10 mouse cellular contexts compared by ENCODE assay signal in the genomic region with DNA sequence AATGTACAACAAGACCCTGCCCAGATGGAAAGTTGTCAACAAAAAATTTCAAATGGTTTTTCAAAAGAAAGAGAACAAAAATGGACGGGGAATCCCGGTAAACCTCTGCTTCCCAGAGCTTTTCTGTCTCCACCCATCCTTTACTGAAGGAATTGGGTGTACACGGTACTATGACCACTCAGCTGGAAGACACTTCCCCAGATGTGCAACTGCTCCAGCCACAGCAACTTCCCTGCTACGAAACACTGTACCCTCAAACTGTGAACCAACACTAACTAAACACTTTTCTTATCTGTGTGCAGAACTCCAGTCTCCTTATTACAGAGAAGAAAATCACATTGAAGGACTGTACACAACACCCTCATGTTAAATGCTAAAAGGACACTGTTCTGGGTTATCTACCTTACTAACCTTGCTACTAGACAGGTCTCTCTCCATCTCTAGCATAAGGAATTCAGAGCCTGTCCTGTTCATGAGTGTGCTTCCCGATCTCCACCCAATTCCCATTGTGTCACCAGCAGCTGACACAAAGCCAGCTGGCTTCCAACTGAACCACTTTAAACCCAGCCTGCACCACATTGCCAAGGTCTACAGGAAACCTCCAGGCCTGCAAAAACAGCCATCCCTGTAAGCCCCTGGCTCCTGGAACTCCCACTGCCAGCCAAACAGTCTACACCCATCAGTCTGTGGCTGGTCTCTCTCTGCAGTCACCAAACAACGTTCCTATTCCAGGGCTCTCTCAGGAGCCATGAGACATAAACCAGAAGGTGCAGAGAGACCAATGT. TPM values are rescaled to one million over a fixed set of nuclear protein-coding genes. Genes with fewer than 3 reads are reported as not detected.
DNase-seq lines count a peak whose midpoint lies in the region; ATAC-seq and TF ChIP-seq lines count a peak whose summit lies in the region.
"Had no signal": no experiment of that assay in that cellular context is flagged by ENCODE, and none has a peak within 500 bp of the region (broad histone marks: within the 10 kb centered on the region; RNA-seq: fewer than 3 reads in every experiment).

No protein-coding gene starts in this region.

- WGBS in hindbrain, postnatal 0 days: 61% methylated on average over 6 of the region's 6 CpGs
- 71% methylated on average over 6 of the region's 6 CpGs for WGBS in hindbrain, embryonic 16.5 days
- 44% methylated on average over 6 of the region's 6 CpGs for WGBS in heart, postnatal 0 days
- 54% methylated on average over 6 of the region's 6 CpGs for WGBS in intestine, embryonic 16.5 days

- H3K4me1 ChIP-seq in hindbrain, postnatal 0 days (ENCODE audit: insufficient read depth, low read length): no peaks in the 10 kb centered on the region
- H3K4me1 ChIP-seq in hindbrain, embryonic 16.5 days (ENCODE audit: control insufficient read depth, insufficient read depth, low read depth, low read length): no peaks in the 10 kb centered on the region
- H3K4me1 ChIP-seq in cortical plate, adult 2 months (ENCODE audit: control insufficient read depth, insufficient read depth, low read length): peaks cover 8% of the 10 kb centered on the region
- H3K4me1 ChIP-seq in heart, postnatal 0 days (ENCODE audit: control insufficient read depth, insufficient read depth): peaks cover 18% of the 10 kb centered on the region
- peaks cover 8% of the 10 kb centered on the region; the same call in 1 of the 2 replicates for H3K4me1 ChIP-seq in intestine, embryonic 16.5 days (ENCODE audit: control insufficient read depth, insufficient read depth, low read length)
- H3K4me1 ChIP-seq: forebrain, embryonic 13.5 days had no signal

- no peak for TF ChIP-seq EP300 in heart, postnatal 0 days (IDR thresholded peaks at IDR 0.05; ENCODE audit: low read depth)

- no peaks in the 10 kb centered on the region for H3K27me3 ChIP-seq in hindbrain, postnatal 0 days (ENCODE audit: insufficient read depth, low read length)
- H3K27me3 ChIP-seq in hindbrain, embryonic 16.5 days (replicated peaks; ENCODE audit: control insufficient read depth, insufficient read depth, low read length): no peaks in the 10 kb centered on the region
- no peaks in the 10 kb centered on the region for H3K27me3 ChIP-seq in heart, postnatal 0 days (ENCODE audit: control insufficient read depth, insufficient read depth, low read length)
- H3K27me3 ChIP-seq in intestine, embryonic 16.5 days (replicated peaks; ENCODE audit: control insufficient read depth, insufficient read depth, low read length): no peaks in the 10 kb centered on the region
- H3K27me3 ChIP-seq: forebrain, embryonic 13.5 days had no signal

- no peak overlapping the region for H3K9ac ChIP-seq in hindbrain, postnatal 0 days (replicated peaks; ENCODE audit: low read length)
- no peak overlapping the region for H3K9ac ChIP-seq in hindbrain, embryonic 16.5 days (ENCODE audit: low read depth, low read length)
- no peak overlapping the region for H3K9ac ChIP-seq in heart, postnatal 0 days (replicated peaks; ENCODE audit: low read depth, low read length)
- no peak overlapping the region for H3K9ac ChIP-seq in intestine, embryonic 16.5 days (ENCODE audit: low read depth, low read length)
- H3K9ac ChIP-seq: forebrain, embryonic 13.5 days; liver, embryonic 14.5 days had no signal

- H3K4me3 ChIP-seq in hindbrain, postnatal 0 days (ENCODE audit: low read length): no peak overlapping the region
- H3K4me3 ChIP-seq in hindbrain, embryonic 16.5 days (ENCODE audit: low read length): no peak overlapping the region
- no peak overlapping the region for H3K4me3 ChIP-seq in cortical plate, adult 2 months (ENCODE audit: insufficient read depth, low read length)
- H3K4me3 ChIP-seq in heart, postnatal 0 days (ENCODE audit: low read depth, low read length): no peak overlapping the region
- no peak overlapping the region for H3K4me3 ChIP-seq in intestine, embryonic 16.5 days (ENCODE audit: low read length)
- H3K4me3 ChIP-seq: forebrain, embryonic 13.5 days had no signal

- TF ChIP-seq CTCF in hindbrain, postnatal 0 days (IDR thresholded peaks at IDR 0.05; ENCODE audit: low read depth): no peak
- no peak for TF ChIP-seq CTCF in cortical plate, adult 2 months (IDR thresholded peaks at IDR 0.05; ENCODE audit: extremely low read depth, insufficient read depth, low read length)
- TF ChIP-seq CTCF in heart, postnatal 0 days (IDR thresholded peaks at IDR 0.05; ENCODE audit: low read depth): no peak

- no peaks in the 10 kb centered on the region for H3K9me3 ChIP-seq in hindbrain, postnatal 0 days (ENCODE audit: low read length)
- H3K9me3 ChIP-seq in hindbrain, embryonic 16.5 days (ENCODE audit: control insufficient read depth, low read length): no peaks in the 10 kb centered on the region
- no peaks in the 10 kb centered on the region for H3K9me3 ChIP-seq in heart, postnatal 0 days (replicated peaks; ENCODE audit: control insufficient read depth, low read length)
- no peaks in the 10 kb centered on the region for H3K9me3 ChIP-seq in intestine, embryonic 16.5 days (ENCODE audit: control insufficient read depth, low read length)
- H3K9me3 ChIP-seq: forebrain, embryonic 13.5 days had no signal

- H3K4me2 ChIP-seq in hindbrain, postnatal 0 days (ENCODE audit: low read depth, low read length): no peak overlapping the region
- no peak overlapping the region for H3K4me2 ChIP-seq in hindbrain, embryonic 16.5 days (ENCODE audit: low read length)
- no peak overlapping the region for H3K4me2 ChIP-seq in heart, postnatal 0 days (ENCODE audit: low read depth, low read length)
- no peak overlapping the region for H3K4me2 ChIP-seq in intestine, embryonic 16.5 days (ENCODE audit: low read depth, low read length)
- H3K4me2 ChIP-seq: forebrain, embryonic 13.5 days had no signal

- TF ChIP-seq POLR2A in cortical plate, adult 2 months (IDR thresholded peaks at IDR 0.05; ENCODE audit: extremely low read depth, insufficient read depth, low read length): no peak

- no peak overlapping the region for H3K27ac ChIP-seq in hindbrain, postnatal 0 days
- no peak overlapping the region; the same call in 1 of the 2 replicates for H3K27ac ChIP-seq in hindbrain, embryonic 16.5 days (ENCODE audit: low read depth, low read length)
- peak overlapping the region; percentile 53; the same call in 1 of the 2 replicates for H3K27ac ChIP-seq in cortical plate, adult 2 months (ENCODE audit: insufficient read depth, low read length)
- H3K27ac ChIP-seq in heart, postnatal 0 days (ENCODE audit: low read depth): peak overlapping the region; percentile 78
- H3K27ac ChIP-seq in intestine, embryonic 16.5 days (ENCODE audit: low read length): no peak overlapping the region
- H3K27ac ChIP-seq: forebrain, embryonic 13.5 days; liver, embryonic 14.5 days had no signal

- no peaks in the 10 kb centered on the region for H3K36me3 ChIP-seq in hindbrain, postnatal 0 days (ENCODE audit: insufficient read depth, low read length)
- no peaks in the 10 kb centered on the region for H3K36me3 ChIP-seq in hindbrain, embryonic 16.5 days (ENCODE audit: control insufficient read depth, insufficient read depth, low read length)
- H3K36me3 ChIP-seq in heart, postnatal 0 days (replicated peaks; ENCODE audit: control insufficient read depth, insufficient read depth, low read length): no peaks in the 10 kb centered on the region
- H3K36me3 ChIP-seq in intestine, embryonic 16.5 days (ENCODE audit: control insufficient read depth, insufficient read depth, low read length): no peaks in the 10 kb centered on the region

- peak; percentile 19 for DNase-seq in hindbrain, postnatal 0 days (ENCODE audit: low spot score)
- peak; percentile 81 for DNase-seq in heart, postnatal 0 days (ENCODE audit: low spot score)
- DNase-seq in lung, postnatal 36 days: peak; percentile 90
- no peak for DNase-seq in right cerebral cortex, postnatal 14 days
- DNase-seq in right cerebral cortex, postnatal 4 days: no peak

- peak; percentile 27; the same call in 1 of the 2 replicates for ATAC-seq in hindbrain, postnatal 0 days
- no peak for ATAC-seq in hindbrain, embryonic 16.5 days
- peak; percentile 91 for ATAC-seq in heart, postnatal 0 days (ENCODE audit: insufficient read depth, low read depth)
- no peak for ATAC-seq in intestine, embryonic 16.5 days
- ATAC-seq: forebrain, embryonic 13.5 days had no signal

RNA-seq across cellular contexts. Expression of a gene that starts 59.9 kb away (rescaled TPM):
- total RNA-seq in hindbrain, postnatal 0 days (2014; rRNA removed): 35.1 and 45.4 TPM in 2 replicates
- polyA plus RNA-seq in hindbrain, postnatal 0 days (2015; fragmentation: Nextera tagmentation; extraction: Ambion mirVana): 2.4 and 3.0 TPM in 2 replicates
- 2.4 and 2.9 TPM in 2 replicates for polyA plus RNA-seq in hindbrain, embryonic 16.5 days (2015; fragmentation: Nextera tagmentation; extraction: Ambion mirVana)
- polyA plus RNA-seq in cortical plate, adult 2 months (2012; rRNA removed): 30.4 and 35.2 TPM in 2 replicates
- 28.9 and 39.8 TPM in 2 replicates for total RNA-seq in heart, postnatal 0 days (2014; rRNA removed; ENCODE audit: low replicate concordance)
- polyA plus RNA-seq in heart, postnatal 0 days (2015; fragmentation: Nextera tagmentation; extraction: Ambion mirVana): 2.4 and 2.5 TPM in 2 replicates
- 0.64 and 0.66 TPM in 2 replicates for polyA plus RNA-seq in intestine, embryonic 16.5 days (2015; fragmentation: Nextera tagmentation; extraction: Ambion mirVana)

Comparison
In these comparisons a context has a peak if more than half of its experiments do, and no peak if none do; other contexts are left out.
1. ATAC-seq: peak in hindbrain, postnatal 0 days (single experiment) and heart, postnatal 0 days (single experiment); none in hindbrain, embryonic 16.5 days (single experiment) and intestine, embryonic 16.5 days (single experiment).
2. DNase-seq: peak in hindbrain, postnatal 0 days (single experiment), heart, postnatal 0 days (single experiment) and lung, postnatal 36 days (single experiment); none in right cerebral cortex, postnatal 14 days (single experiment) and right cerebral cortex, postnatal 4 days (single experiment).
3. H3K27ac ChIP-seq: peak in cortical plate, adult 2 months (single experiment) and heart, postnatal 0 days (single experiment); none in hindbrain, postnatal 0 days (single experiment), hindbrain, embryonic 16.5 days (single experiment) and intestine, embryonic 16.5 days (single experiment).